Mouse (Mus musculus) CH12.LX (cell line): ENCODE results near the gene Usp26. TPM values are rescaled to one million over a fixed set of nuclear protein-coding genes. Genes with fewer than 3 reads are reported as not detected.

Source experiments
- DNase-seq: peaks from one replicate; pipeline ENCODE4 v3.0.0-alpha.2; 2013; ENCODE audit errors: extremely low read depth
- H3K27ac ChIP-seq: 2 replicates; pipeline ENCODE4 v1.5.1; 2012; ENCODE audit warnings: low read depth, mild to moderate bottlenecking, control low read depth, moderate library complexity; ENCODE audit not compliant: insufficient read depth
- H3K27me3 ChIP-seq: replicated peaks from 2 replicates; pipeline ENCODE3; 2012; ENCODE audit warnings: inconsistent platforms
- H3K36me3 ChIP-seq, 2 experiments: replicated peaks in 1 of 2; 2 replicates each; pipeline versions ENCODE3 to v1.6.1; 2012; ENCODE audit warnings: inconsistent platforms in 1 of 2, low read length in 1 of 2, mild to moderate bottlenecking in 1 of 2, mixed read lengths in 1 of 2, moderate library complexity in 1 of 2; ENCODE audit not compliant: control insufficient read depth in 1 of 2, insufficient read depth in 1 of 2
- H3K4me1 ChIP-seq, 2 experiments: 2 replicates each; pipeline ENCODE4 v1.6.1; 2012; ENCODE audit warnings: inconsistent platforms in 1 of 2, moderate library complexity in 1 of 2; ENCODE audit not compliant: insufficient read depth in 2 of 2, control insufficient read depth in 1 of 2
- H3K4me2 ChIP-seq: 2 replicates; pipeline ENCODE4 v1.6.1; 2012; ENCODE audit warnings: low read depth, mild to moderate bottlenecking, control low read depth; ENCODE audit not compliant: poor library complexity, insufficient read depth, severe bottlenecking
- H3K4me3 ChIP-seq, 3 experiments: fragments of 150-350 bp in 1 of 3; sonication (generic) in 1 of 3; replicated peaks in 1 of 3; 2 replicates each; pipeline versions ENCODE3 to v1.5.1; 2011 to 2012; ENCODE audit warnings: low read depth in 2 of 3, low read length in 2 of 3, mild to moderate bottlenecking in 2 of 3, moderate library complexity in 2 of 3, control low read depth in 1 of 3, improper control_type of control experiment in 1 of 3, inconsistent platforms in 1 of 3, mixed read lengths in 1 of 3; ENCODE audit not compliant: poor library complexity in 1 of 3
- H3K79me2 ChIP-seq: replicated peaks from 2 replicates; pipeline ENCODE4 v1.6.1; 2012; ENCODE audit warnings: mild to moderate bottlenecking, moderate library complexity; ENCODE audit not compliant: control insufficient read depth, poor library complexity, insufficient read depth, severe bottlenecking; ENCODE audit errors: extremely low read depth
- H3K9ac ChIP-seq: 2 replicates; pipeline ENCODE4 v1.6.1; 2012; ENCODE audit warnings: low read depth, mild to moderate bottlenecking, control low read depth, moderate library complexity; ENCODE audit not compliant: insufficient read depth
- H3K9me3 ChIP-seq: replicated peaks from 2 replicates; pipeline ENCODE3; 2012; ENCODE audit warnings: low read length, inconsistent platforms, mixed read lengths
- CHD1 ChIP-seq: IDR thresholded peaks from 2 replicates; pipeline ENCODE4 v1.6.1; 2012; ENCODE audit warnings: low read depth, low read length, improper control_type of control experiment, inconsistent platforms
- CHD2 ChIP-seq: IDR thresholded peaks from 2 replicates; pipeline ENCODE4 v1.6.1; 2011; ENCODE audit warnings: low read length, improper control_type of control experiment
- CTCF ChIP-seq, 2 experiments: IDR thresholded peaks in 1 of 2; conservative IDR thresholded peaks in 1 of 2; 2 replicates each; pipeline ENCODE4 v1.5.1; 2011 to 2012; ENCODE audit warnings: low read depth in 2 of 2, low read length in 2 of 2, improper control_type of control experiment in 1 of 2, inconsistent platforms in 1 of 2, mild to moderate bottlenecking in 1 of 2, moderate library complexity in 1 of 2
- E2F4 ChIP-seq: IDR thresholded peaks from 2 replicates; pipeline ENCODE4 v1.6.1; 2011; ENCODE audit warnings: low read depth, low read length, improper control_type of control experiment; ENCODE audit not compliant: insufficient replicate concordance
- ELF1 ChIP-seq: IDR thresholded peaks from 2 replicates; pipeline ENCODE4 v1.6.1; 2014; ENCODE audit warnings: low read depth, mild to moderate bottlenecking, inconsistent platforms, low read length, improper control_type of control experiment
- EP300 ChIP-seq: IDR thresholded peaks from 2 replicates; pipeline ENCODE4 v1.6.1; 2011; ENCODE audit warnings: low read length, improper control_type of control experiment
- ETS1 ChIP-seq: conservative IDR thresholded peaks from 2 replicates; pipeline ENCODE4 v1.6.1; 2012; ENCODE audit warnings: low read depth, mild to moderate bottlenecking, inconsistent platforms, low read length, improper control_type of control experiment, moderate library complexity
- HCFC1 ChIP-seq: IDR thresholded peaks from 2 replicates; pipeline ENCODE4 v1.6.1; 2012; ENCODE audit warnings: low read depth, mild to moderate bottlenecking, inconsistent platforms, low read length, improper control_type of control experiment
- JUN ChIP-seq: IDR thresholded peaks from 2 replicates; pipeline ENCODE4 v1.6.1; 2011; ENCODE audit warnings: low read depth, mild to moderate bottlenecking, low read length, improper control_type of control experiment, moderate library complexity; ENCODE audit not compliant: insufficient read depth
- JUND ChIP-seq: conservative IDR thresholded peaks from 2 replicates; pipeline ENCODE4 v1.6.1; 2011; ENCODE audit warnings: low read depth, low read length, improper control_type of control experiment
- MAX ChIP-seq: IDR thresholded peaks from 2 replicates; pipeline ENCODE4 v1.6.1; 2011; ENCODE audit warnings: low read length, improper control_type of control experiment
- MAZ ChIP-seq: IDR thresholded peaks from 2 replicates; pipeline ENCODE4 v1.6.1; 2012; ENCODE audit warnings: low read depth, mild to moderate bottlenecking, inconsistent platforms, low read length, improper control_type of control experiment, moderate library complexity
- MXI1 ChIP-seq: IDR thresholded peaks from 2 replicates; pipeline ENCODE4 v1.6.1; 2011; ENCODE audit warnings: mild to moderate bottlenecking, low read depth, low read length, improper control_type of control experiment
- NELFE ChIP-seq: IDR thresholded peaks from 2 replicates; pipeline ENCODE4 v1.6.1; 2011; ENCODE audit warnings: low read depth, low read length, improper control_type of control experiment
- PAX5 ChIP-seq: IDR thresholded peaks from 2 replicates; pipeline ENCODE4 v1.6.1; 2012; ENCODE audit warnings: low read length, inconsistent platforms, mixed read lengths
- POLR2AphosphoS2 ChIP-seq: IDR thresholded peaks from 2 replicates; pipeline ENCODE4 v1.6.1; 2011; ENCODE audit warnings: low read depth, low read length, improper control_type of control experiment
- RAD21 ChIP-seq: IDR thresholded peaks from 2 replicates; pipeline ENCODE4 v1.6.1; 2011; ENCODE audit warnings: low read depth, mild to moderate bottlenecking, low read length, improper control_type of control experiment, moderate library complexity
- RCOR1 ChIP-seq: conservative IDR thresholded peaks from 2 replicates; pipeline ENCODE4 v1.6.1; 2012; ENCODE audit warnings: low read depth, mild to moderate bottlenecking, inconsistent platforms, low read length, improper control_type of control experiment
- SMC3 ChIP-seq: IDR thresholded peaks from 2 replicates; pipeline ENCODE4 v1.6.1; 2011; ENCODE audit warnings: low read depth, low read length, improper control_type of control experiment
- TCF12 ChIP-seq: IDR thresholded peaks from 2 replicates; pipeline ENCODE4 v1.6.1; 2014; ENCODE audit warnings: low read depth, mild to moderate bottlenecking, inconsistent platforms, low read length, improper control_type of control experiment
- ZKSCAN1 ChIP-seq: IDR thresholded peaks from 2 replicates; pipeline ENCODE4 v1.6.1; 2012; ENCODE audit warnings: low read depth, inconsistent platforms, low read length, improper control_type of control experiment, borderline replicate concordance
- ZMIZ1 ChIP-seq: IDR thresholded peaks from 2 replicates; pipeline ENCODE4 v1.6.1; 2012; ENCODE audit warnings: low read depth, mild to moderate bottlenecking, inconsistent platforms, low read length, improper control_type of control experiment
- ZNF384 ChIP-seq: IDR thresholded peaks from 2 replicates; pipeline ENCODE4 v1.6.1; 2012; ENCODE audit warnings: low read depth, low read length, improper control_type of control experiment, inconsistent platforms
- dilution Hi-C: fragments of 300-500 bp; cut with MboI; formaldehyde crosslinking; loops from 2 replicates; pipeline ENCODE4 v1.14.3; 2020; ENCODE audit warnings: low sequenced_read_pairs; ENCODE audit not compliant: extremely low pct_unique_long_range_greater_than_20kb, extremely low pct_ligation_motif_present
- in situ Hi-C: fragments of 300-500 bp; cut with MboI; formaldehyde crosslinking; loops from 3 replicates; pipeline ENCODE4 v1.14.3; 2019; ENCODE audit warnings: low sequenced_read_pairs, low pct_ligation_motif_present, low pct_unique_long_range_greater_than_20kb, mixed read lengths
- polyA plus RNA-seq: library from polyadenylated mRNA; unstranded; fragments of >175 nt; gene quantifications from 2 replicates; pipeline ENCODE4 v1.2.1, GENCODE M21; 2012; ENCODE audit warnings: low read depth; ENCODE audit not compliant: insufficient read length
- total RNA-seq, 2 experiments: library from RNA; depleted of rRNA; stranded (reverse); fragments of 300-350 nt in 1 of 2; fragments of >200 nt in 1 of 2; gene quantifications; 2 replicates each; pipeline ENCODE4 v1.2.3; 2012 to 2014

Gene Usp26
- total and polyA plus RNA-seq, 3 experiments = not detected

- DNase-seq = peak; percentile 38
- H3K9ac ChIP-seq = no peak overlapping the region
Measured at GRCm38 (mm10) chrX:51736450-51736849, 64.6 kb downstream of the Usp26 start.

DNA sequence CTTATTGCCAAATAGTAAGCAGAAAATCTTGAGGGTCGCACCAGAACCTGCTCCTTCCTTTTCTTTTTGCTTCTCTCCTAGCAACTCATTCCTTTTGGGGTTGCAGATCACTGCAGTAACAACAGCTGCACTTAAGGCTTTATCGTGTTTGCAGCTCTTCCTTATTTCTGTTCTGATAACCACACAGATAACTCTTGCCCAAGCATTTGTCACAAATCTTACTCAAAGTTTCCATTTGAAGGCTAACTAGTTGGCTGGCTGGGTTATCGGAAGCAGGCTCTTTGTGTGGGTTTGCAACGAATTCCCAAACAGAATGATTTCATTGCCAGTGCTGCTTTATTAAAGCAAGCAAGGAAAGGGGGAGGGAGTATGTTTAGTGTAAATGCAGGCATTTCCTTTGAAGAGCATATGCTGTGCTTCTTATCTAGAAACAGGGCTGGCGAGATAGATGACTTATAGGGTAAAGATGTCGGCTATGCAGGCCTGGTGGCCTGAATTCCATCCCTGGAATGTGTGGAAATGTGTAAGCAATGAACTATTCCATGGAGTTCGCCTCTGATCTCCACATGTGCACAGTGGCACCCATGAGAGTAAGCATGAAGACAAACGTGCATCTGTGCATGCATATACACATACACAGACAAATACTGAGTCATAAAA lies 86.8 kb downstream of the Usp26 start:
- H3K36me3 ChIP-seq = no peaks in the 10 kb centered on the region
- H3K9ac ChIP-seq = no peak overlapping the region
- no peak overlapping the region for H3K4me3 ChIP-seq
- H3K4me1 ChIP-seq = no peaks in the 10 kb centered on the region
- no peak for DNase-seq
- no peaks in the 10 kb centered on the region for H3K9me3 ChIP-seq
- in situ Hi-C loops (no loop called here), dilution Hi-C loops (no loop called here)
- no peaks in the 10 kb centered on the region for H3K79me2 ChIP-seq
- no peak overlapping the region for H3K4me2 ChIP-seq
- H3K27ac ChIP-seq = no peak overlapping the region
- TF ChIP-seq RAD21 = no peak
- no peak for TF ChIP-seq CTCF (conservative IDR thresholded peaks at IDR 0.05 in 1 of 2, IDR thresholded peaks at IDR 0.05 in 1 of 2; ENCODE audit: low read depth in 2 of 2, low read length in 2 of 2)
- TF ChIP-seq CHD1 = no peak
- no peak for TF ChIP-seq ZKSCAN1
- no peak for TF ChIP-seq PAX5
- TF ChIP-seq ZNF384 = no peak
- TF ChIP-seq JUND = no peak
- no peak for TF ChIP-seq CHD2
- TF ChIP-seq HCFC1 = no peak
- no peak for TF ChIP-seq EP300
- TF ChIP-seq ELF1 = no peak
- no peak for TF ChIP-seq ETS1
- TF ChIP-seq RCOR1 = no peak
- TF ChIP-seq NELFE = no peak
- no peak for TF ChIP-seq TCF12
- TF ChIP-seq ZMIZ1 = no peak
- TF ChIP-seq MAX = no peak
- TF ChIP-seq E2F4 = no peak
- TF ChIP-seq POLR2AphosphoS2 = no peak
- no peaks in the 10 kb centered on the region for H3K27me3 ChIP-seq

More at GRCm38 (mm10) chrX:51736450-51736849, 64.6 kb downstream of the Usp26 start:
- Histone ChIP-seq H3K27me3 (no peaks in the 10 kb centered on the region), H3K9me3 (no peaks in the 10 kb centered on the region), H3K4me1 (no peaks in the 10 kb centered on the region), H3K4me2 (no peak overlapping the region), H3K36me3 (no peaks in the 10 kb centered on the region), H3K4me3 (no peak overlapping the region), H3K27ac (no peak overlapping the region), H3K79me2 (no peaks in the 10 kb centered on the region)
- in situ Hi-C loops (no loop called here), dilution Hi-C loops (no loop called here)
- peak; percentile 51 for TF ChIP-seq SMC3
- TF ChIP-seq RAD21 = peak; percentile 46
- TF ChIP-seq JUN = no peak
- TF ChIP-seq MXI1 = no peak
- peak; percentile 54 to 62 for TF ChIP-seq CTCF (conservative IDR thresholded peaks at IDR 0.05 in 1 of 2, IDR thresholded peaks at IDR 0.05 in 1 of 2; ENCODE audit: low read depth in 2 of 2, low read length in 2 of 2)
- no peak for TF ChIP-seq MAZ
- no peak for TF ChIP-seq HCFC1
